Mouse (Mus musculus) spleen, postnatal 14 days (tissue): ENCODE measurements around the gene Asah2.

Experiments used
- DNase-seq, 2 experiments: peaks; one replicate each; pipeline ENCODE4 v3.0.0; 2021 to 2022; ENCODE audit warnings: low spot score in 2 of 2

The Asah2 gene

GRCm38 (mm10) chr19:31991057-31991456 is 117.0 kb downstream of the Asah2 start:
- no peak for DNase-seq

- DNase-seq, result no peak
Observed at GRCm38 (mm10) chr19:31975882-31976281, 132.1 kb downstream of the Asah2 start.

DNA sequence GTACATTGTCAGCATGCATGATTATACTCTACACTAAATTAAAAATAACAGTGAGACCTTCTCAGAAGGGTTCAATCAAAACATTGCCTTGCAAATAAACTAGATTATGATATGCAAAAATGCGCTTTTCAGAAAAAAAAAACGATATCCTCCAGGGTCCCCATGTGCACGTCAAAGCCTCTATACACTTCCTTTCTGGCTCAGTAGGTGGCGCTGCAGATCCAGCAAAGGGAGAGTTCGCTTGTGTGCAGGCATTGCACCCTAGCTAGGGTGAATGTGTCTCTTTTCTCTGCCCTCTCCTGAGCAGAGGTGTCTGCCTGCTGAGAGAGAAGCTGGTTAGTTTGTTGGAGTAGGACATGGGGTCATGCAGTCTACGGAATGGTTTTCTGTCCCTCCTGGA is 136.0 kb downstream of the Asah2 start:
- DNase-seq, result peak; percentile 65 to 82

DNA sequence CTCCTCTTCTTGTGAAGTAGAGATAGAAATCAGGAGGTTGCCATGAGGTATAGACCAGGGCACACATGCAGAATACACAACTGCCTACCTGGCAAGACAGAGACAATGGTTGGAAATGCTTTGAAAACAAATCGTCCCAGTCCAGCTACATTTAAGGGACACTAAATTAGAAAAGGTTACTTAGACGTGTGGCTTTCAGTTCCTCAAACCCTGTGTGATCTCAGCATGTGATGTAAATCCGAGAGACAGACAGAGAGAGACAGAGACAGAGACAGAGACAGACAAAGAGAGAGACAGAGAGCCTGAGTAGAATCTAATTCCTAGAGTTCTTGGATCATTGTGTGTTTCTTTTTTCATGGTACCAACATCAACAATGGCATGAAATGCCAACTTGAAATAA is 136.6 kb downstream of the Asah2 start:
- DNase-seq, result no peak

GRCm38 (mm10) chr19:31967933-31968532 is 140.0 kb downstream of the Asah2 start:
- no peak for DNase-seq

DNA sequence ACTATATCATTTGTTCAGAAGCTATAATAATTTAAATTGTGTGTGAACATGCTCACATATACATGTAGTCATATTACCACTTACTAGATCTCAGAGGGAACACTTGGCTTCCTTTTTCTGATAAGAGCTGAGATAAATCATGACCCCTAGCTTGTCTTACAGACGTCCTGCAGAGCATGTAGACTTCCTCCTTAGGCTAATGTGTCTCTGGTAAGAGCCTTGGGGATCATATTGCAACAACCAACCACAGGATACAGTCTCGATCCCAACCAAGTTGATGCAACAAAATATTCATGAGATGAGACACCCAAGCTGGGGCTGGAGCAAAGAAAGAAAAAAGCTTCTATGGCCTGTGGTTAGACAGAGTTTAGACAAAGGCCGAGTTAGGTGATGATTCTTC is 144.9 kb downstream of the Asah2 start:
- DNase-seq, result no peak

DNA sequence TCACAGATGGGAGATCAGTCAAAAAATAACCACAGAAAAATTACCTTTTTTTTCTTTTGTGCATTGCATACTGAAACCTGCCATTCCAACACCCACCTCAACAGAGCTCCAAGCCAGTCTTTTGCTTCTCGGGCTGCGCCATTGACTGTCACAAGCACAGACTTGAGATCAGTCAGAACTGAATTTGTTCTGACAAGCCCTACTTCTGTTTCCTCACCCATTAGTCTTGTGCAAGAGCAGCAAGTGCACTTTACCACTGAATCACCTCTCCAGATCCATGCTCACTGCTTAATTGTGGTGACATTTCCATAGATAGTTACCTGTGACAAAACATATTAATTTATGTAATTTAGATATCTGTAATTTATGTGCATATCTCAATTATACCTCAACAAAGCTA is 147.6 kb downstream of the Asah2 start:
- no peak for DNase-seq

GRCm38 (mm10) chr19:31956359-31956758 is 151.7 kb downstream of the Asah2 start:
- no peak for DNase-seq

- no peak for DNase-seq
Observed at GRCm38 (mm10) chr19:31954696-31955095, 153.3 kb downstream of the Asah2 start.

DNA sequence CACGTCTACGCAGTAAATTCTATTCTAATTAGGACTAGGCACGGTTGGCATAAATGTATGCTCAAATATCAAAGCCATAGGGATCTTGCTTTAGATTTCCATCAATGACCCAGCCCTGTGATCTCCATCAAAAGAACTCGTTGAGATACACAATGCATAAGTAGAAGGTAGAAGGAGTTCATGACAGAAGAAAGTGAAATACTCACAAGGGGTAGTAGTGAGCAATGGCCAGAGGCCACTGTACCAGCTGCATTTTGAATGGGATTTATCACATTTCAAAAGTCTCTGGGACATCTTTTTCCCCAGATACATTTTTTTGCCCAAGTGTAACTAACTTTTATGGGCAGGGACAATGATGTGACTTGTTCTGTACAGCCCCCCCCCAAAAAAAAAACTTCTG is 153.7 kb downstream of the Asah2 start:
- no peak for DNase-seq

- no peak for DNase-seq
Observed at GRCm38 (mm10) chr19:31953799-31954198, 154.2 kb downstream of the Asah2 start.

- no peak for DNase-seq
Observed at GRCm38 (mm10) chr19:31950793-31951489, 157.1 kb downstream of the Asah2 start.
